Mouse (Mus musculus) embryo, embryonic 11 days (tissue): Measurements from ENCODE around the gene Tchhl1.

Experiments
- DNase-seq: peaks from one replicate; pipeline ENCODE4 v3.0.0-alpha.2; 2015

Tchhl1 gene

DNA sequence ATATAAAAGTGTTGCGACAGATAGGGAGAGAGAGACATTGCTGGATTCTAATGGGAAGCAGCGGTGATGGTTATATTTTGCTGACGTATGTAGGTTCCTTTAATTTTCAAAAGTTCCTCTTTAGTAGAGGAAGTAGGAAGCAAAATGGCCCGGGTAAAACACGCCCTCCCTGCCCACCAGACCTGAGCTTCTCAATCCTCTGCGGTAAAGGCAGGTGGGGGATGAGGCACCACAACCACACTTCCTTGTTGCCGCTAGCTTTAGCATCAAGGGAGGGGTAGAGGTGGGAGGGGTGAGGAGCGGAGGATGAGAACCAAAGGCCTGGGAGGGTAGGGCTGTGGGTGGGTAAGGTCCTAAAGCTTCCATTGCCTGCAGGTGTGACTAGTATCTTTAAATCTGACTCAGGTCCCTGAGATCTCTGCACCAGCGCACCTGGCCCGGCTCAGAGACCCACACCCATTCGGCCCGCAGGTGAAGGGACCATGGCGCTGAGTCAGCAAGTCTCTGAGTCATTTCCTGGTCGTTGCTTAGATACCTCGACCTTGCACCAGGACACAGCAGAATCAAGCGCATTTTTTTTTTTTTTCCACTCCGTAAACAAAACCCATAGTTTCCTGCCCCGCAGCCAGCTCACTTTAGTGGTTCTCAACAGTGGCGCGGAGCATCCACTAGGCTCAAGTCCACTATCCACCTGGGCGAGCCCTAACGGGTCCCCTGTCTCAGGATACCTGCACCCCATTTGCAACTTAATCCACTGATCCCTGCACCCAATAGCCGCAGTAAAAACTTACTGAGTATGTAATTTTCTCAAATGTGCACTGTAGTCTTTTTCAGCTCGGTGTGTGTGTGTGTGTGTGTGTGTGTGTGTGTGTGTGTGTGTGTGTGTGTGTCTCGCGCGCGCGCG lies 37.7 kb downstream of the Tchhl1 start:
- DNase-seq: no peak

GRCm38 (mm10) chr3:93506881-93507325 lies 38.3 kb downstream of the Tchhl1 start:
- DNase-seq: no peak

- no peak for DNase-seq
Measured at GRCm38 (mm10) chr3:93509301-93509700, 40.7 kb downstream of the Tchhl1 start.

- DNase-seq: no peak
Measured at GRCm38 (mm10) chr3:93511036-93511435, 42.5 kb downstream of the Tchhl1 start.

- no peak for DNase-seq
Measured at GRCm38 (mm10) chr3:93511801-93512200, 43.2 kb downstream of the Tchhl1 start.

DNA sequence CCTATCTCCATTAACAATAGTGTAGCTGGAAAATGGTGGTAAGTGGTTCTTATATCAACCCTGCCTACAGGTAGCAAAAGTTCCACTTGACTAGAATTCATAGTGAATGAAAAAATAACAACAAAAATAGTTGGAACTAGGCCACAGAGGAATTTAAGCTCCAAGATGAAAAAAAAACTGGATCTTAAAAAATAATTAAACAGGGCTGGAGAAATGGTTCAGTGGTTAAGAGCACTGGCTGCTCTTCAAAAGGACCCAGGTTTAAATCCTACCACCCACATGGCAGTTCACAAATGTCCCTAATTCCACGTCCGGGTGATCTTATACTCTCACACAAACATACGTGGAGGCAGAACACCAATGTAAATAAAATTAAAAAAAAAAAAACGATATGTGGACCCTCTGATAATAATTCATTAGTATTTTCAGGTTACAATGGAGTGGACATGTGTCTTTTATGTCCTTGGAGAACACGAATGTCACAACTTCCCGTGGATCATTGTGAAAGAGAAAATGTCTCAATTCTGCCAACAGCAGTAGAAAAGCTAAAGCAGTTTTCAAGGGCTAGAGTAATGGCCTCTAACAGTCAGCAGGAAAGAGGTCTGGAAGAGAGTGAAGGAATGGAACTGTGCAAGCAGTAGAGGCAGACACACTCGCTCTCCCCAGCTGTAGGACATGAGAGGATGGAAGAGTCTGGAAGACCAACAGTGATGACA lies 44.0 kb downstream of the Tchhl1 start:
- no peak for DNase-seq

GRCm38 (mm10) chr3:93514628-93515027 lies 46.1 kb downstream of the Tchhl1 start:
- no peak for DNase-seq

DNA sequence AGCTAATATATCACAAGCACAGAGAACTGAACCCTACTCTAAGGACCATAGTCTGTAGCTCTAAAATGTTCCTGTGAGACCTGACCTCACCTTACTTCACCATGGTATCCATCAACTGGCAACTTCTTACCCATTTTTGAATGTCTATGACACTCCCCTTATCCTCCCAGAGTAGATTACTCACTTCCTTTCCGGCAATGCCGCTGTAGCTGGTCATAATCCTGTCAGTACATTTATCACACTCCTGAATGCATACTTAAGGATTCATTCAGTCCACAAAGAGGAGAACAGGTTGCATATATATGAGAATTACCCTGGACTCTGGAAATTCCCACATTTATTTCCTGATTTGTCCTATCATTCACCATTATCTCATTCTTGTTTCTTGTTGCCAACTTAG lies 48.8 kb downstream of the Tchhl1 start:
- DNase-seq: no peak

DNA sequence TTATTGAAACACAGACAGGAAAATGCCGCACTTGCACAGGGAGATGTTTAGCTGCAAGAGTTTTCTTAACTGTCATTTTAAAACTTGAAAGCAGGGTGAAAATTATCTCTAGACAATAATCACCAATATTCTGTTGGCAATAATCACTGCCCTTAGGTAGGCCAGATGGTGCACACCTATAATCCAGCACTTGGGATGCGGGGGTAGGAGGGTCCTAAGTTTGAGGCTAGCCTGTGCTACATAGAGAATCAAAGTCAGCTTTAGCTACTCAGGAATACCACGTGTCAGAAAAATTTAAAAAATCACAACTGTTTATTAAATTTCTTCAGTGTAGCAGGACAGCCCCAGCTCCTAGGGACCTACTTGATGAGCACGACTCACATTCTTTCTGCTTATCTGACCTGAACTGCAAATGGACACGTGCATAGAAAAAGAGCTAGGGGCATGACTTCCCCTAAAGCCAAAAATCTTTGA lies 51.3 kb downstream of the Tchhl1 start:
- no peak for DNase-seq

DNA sequence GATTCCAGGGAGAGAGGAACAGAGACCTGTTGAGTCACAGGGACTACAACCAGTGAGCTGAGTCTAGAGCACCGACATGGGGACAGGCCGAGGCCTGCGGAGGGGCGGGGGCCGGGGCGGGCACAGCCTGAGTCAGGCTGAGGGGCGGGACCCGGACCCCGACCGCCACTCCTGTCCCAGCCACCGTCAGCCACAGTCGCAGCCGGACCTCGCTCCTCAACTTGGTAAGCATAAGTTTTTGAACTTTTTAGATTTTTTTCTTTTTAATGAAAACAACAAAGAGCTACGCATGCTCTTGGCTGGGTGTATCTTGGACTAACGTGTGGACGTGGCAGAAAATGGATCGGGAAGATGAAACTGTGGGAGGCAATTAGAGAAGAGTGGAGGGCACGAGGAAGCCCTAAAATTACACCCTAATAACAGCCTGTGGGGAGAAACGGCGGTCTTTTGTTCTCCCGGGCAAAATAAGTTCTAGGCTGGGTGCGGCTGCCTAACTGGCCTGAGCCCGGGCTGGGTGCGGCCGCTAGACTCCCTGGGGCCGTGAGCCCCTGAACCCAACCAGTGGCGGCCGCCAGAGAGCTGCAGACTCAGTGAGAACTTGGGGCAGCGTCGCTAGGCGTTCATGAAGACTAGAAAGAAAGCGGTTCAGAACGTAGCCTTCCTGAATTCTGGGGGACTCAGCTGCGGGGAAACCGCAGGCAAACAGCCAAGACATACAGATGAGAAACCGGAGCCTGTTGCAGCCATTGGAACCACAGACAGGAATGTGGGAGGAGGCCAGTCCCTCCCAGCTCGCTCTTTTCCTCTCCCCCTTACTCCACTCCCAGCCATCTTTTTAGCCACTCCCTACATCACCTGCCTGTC lies 52.0 kb downstream of the Tchhl1 start, which contains the start of gene S100a11:
Gene S100a11, plus strand, starts transcription at position 159 of the 864 bp plus-strand sequence.
- peak; percentile 77 for DNase-seq
